Mouse (Mus musculus): ENCODE results near the gene Ndufs8. TPM values are rescaled to one million over a fixed set of nuclear protein-coding genes. Genes with fewer than 3 reads are reported as not detected.

Gene Ndufs8
- total RNA-seq, 1 experiment from 2014 or later: 35.3 TPM

- 0 out of 4 replicates have a peak, but pooled peaks of 1 of the 2 experiments have one; percentile 43 for ATAC-seq (replicated peaks in 1 of 2; ENCODE audit: insufficient read depth in 1 of 2, low FRiP score in 2 of 2, low TSS enrichment in 1 of 2, low read depth in 1 of 2, poor library complexity in 2 of 2, severe bottlenecking in 2 of 2)
Measured at GRCm38 (mm10) chr19:3890181-3890580, 22.4 kb downstream of the Ndufs8 start.

- ATAC-seq (replicated peaks in 1 of 2; ENCODE audit: insufficient read depth in 1 of 2, low FRiP score in 2 of 2, low TSS enrichment in 1 of 2, low read depth in 1 of 2, poor library complexity in 2 of 2, severe bottlenecking in 2 of 2): no peak
Measured at GRCm38 (mm10) chr19:3889096-3889495, 23.5 kb downstream of the Ndufs8 start.

- ATAC-seq (replicated peaks in 1 of 2; ENCODE audit: insufficient read depth in 1 of 2, low FRiP score in 2 of 2, low TSS enrichment in 1 of 2, low read depth in 1 of 2, poor library complexity in 2 of 2, severe bottlenecking in 2 of 2): no peak
Measured at GRCm38 (mm10) chr19:3884325-3884990, 28.1 kb downstream of the Ndufs8 start.

- peak in 1 of 2 experiments; percentile 16; a peak in 1 of 4 replicates for ATAC-seq (replicated peaks in 1 of 2; ENCODE audit: insufficient read depth in 1 of 2, low FRiP score in 2 of 2, low TSS enrichment in 1 of 2, low read depth in 1 of 2, poor library complexity in 2 of 2, severe bottlenecking in 2 of 2)
Measured at GRCm38 (mm10) chr19:3882214-3882613, 30.4 kb downstream of the Ndufs8 start.

- ATAC-seq (replicated peaks in 1 of 2; ENCODE audit: insufficient read depth in 1 of 2, low FRiP score in 2 of 2, low TSS enrichment in 1 of 2, low read depth in 1 of 2, poor library complexity in 2 of 2, severe bottlenecking in 2 of 2): peak in 1 of 2 experiments; percentile 39; a peak in 1 of 4 replicates
Measured at GRCm38 (mm10) chr19:3880054-3880848, 32.3 kb downstream of the Ndufs8 start.

- no peak for ATAC-seq (replicated peaks in 1 of 2; ENCODE audit: insufficient read depth in 1 of 2, low FRiP score in 2 of 2, low TSS enrichment in 1 of 2, low read depth in 1 of 2, poor library complexity in 2 of 2, severe bottlenecking in 2 of 2)
Measured at GRCm38 (mm10) chr19:3875045-3875444, 37.5 kb downstream of the Ndufs8 start.

- ATAC-seq (replicated peaks in 1 of 2; ENCODE audit: insufficient read depth in 1 of 2, low FRiP score in 2 of 2, low TSS enrichment in 1 of 2, low read depth in 1 of 2, poor library complexity in 2 of 2, severe bottlenecking in 2 of 2): no peak
Measured at GRCm38 (mm10) chr19:3872373-3872772, 40.2 kb downstream of the Ndufs8 start.

- no peak for ATAC-seq (replicated peaks in 1 of 2; ENCODE audit: insufficient read depth in 1 of 2, low FRiP score in 2 of 2, low TSS enrichment in 1 of 2, low read depth in 1 of 2, poor library complexity in 2 of 2, severe bottlenecking in 2 of 2)
Measured at GRCm38 (mm10) chr19:3871468-3871867, 41.1 kb downstream of the Ndufs8 start.

GRCm38 (mm10) chr19:3868290-3868689 is 44.3 kb downstream of the Ndufs8 start:
- ATAC-seq (replicated peaks in 1 of 2; ENCODE audit: insufficient read depth in 1 of 2, low FRiP score in 2 of 2, low TSS enrichment in 1 of 2, low read depth in 1 of 2, poor library complexity in 2 of 2, severe bottlenecking in 2 of 2): no peak

GRCm38 (mm10) chr19:3864960-3865359 is 47.6 kb downstream of the Ndufs8 start:
- no peak for ATAC-seq (replicated peaks in 1 of 2; ENCODE audit: insufficient read depth in 1 of 2, low FRiP score in 2 of 2, low TSS enrichment in 1 of 2, low read depth in 1 of 2, poor library complexity in 2 of 2, severe bottlenecking in 2 of 2)

GRCm38 (mm10) chr19:3862713-3863112 is 49.9 kb downstream of the Ndufs8 start:
- no peak for ATAC-seq (replicated peaks in 1 of 2; ENCODE audit: insufficient read depth in 1 of 2, low FRiP score in 2 of 2, low TSS enrichment in 1 of 2, low read depth in 1 of 2, poor library complexity in 2 of 2, severe bottlenecking in 2 of 2)

Other genes starting within 250 kb of the Ndufs8 start
- gene Lrp5, start 226.2 kb downstream of the Ndufs8 start, total RNA-seq (2017): 22.0 and 24.0 TPM in 2 replicates
- 4.6 and 6.1 TPM in 2 replicates for gene 1810055G02Rik, start 204.5 kb downstream of the Ndufs8 start, total RNA-seq (2017)
- gene Kmt5b, start 145.4 kb downstream of the Ndufs8 start, total RNA-seq (2017): 75.8 and 85.8 TPM in 2 replicates
- gene Chka, start 61.0 kb downstream of the Ndufs8 start, total RNA-seq (2017): 54.7 and 61.2 TPM in 2 replicates
- gene Tcirg1, start 5.6 kb downstream of the Ndufs8 start, total RNA-seq (2017): 110 and 122 TPM in 2 replicates
- gene Aldh3b1, start 17.0 kb upstream of the Ndufs8 start, total RNA-seq (2017): 6.6 and 12.6 TPM in 2 replicates
- gene Unc93b1, start 22.4 kb upstream of the Ndufs8 start, total RNA-seq (2017): 79.6 and 90.4 TPM in 2 replicates
- 0.31 TPM in 1 of 2 replicates, not detected in the other for gene Aldh3b3, start 45.9 kb upstream of the Ndufs8 start, total RNA-seq (2017)
- 0.56 TPM in 1 of 2 replicates, not detected in the other for gene Aldh3b2, start 59.6 kb upstream of the Ndufs8 start, total RNA-seq (2017)
- 6.8 and 8.4 TPM in 2 replicates for gene Acy3, start 73.8 kb upstream of the Ndufs8 start, total RNA-seq (2017)
- gene Tbx10, start 80.0 kb upstream of the Ndufs8 start, total RNA-seq (2017): not detected in 2 replicates
- gene Nudt8, start 87.8 kb upstream of the Ndufs8 start, total RNA-seq (2017): 4.5 and 13.5 TPM in 2 replicates
- 1.8 and 2.3 TPM in 2 replicates for gene Gm49405, start 87.9 kb upstream of the Ndufs8 start, total RNA-seq (2017)
- 1.5 and 1.9 TPM in 2 replicates for gene Doc2g, start 90.5 kb upstream of the Ndufs8 start, total RNA-seq (2017)
- 142 and 166 TPM in 2 replicates for gene Ndufv1, start 100.0 kb upstream of the Ndufs8 start, total RNA-seq (2017)
- 62.7 and 72.5 TPM in 2 replicates for gene Gstp1, start 125.2 kb upstream of the Ndufs8 start, total RNA-seq (2017)
- gene Gstp2, start 133.2 kb upstream of the Ndufs8 start, total RNA-seq (2017): not detected in 2 replicates
- gene Gstp3, start 146.8 kb upstream of the Ndufs8 start, total RNA-seq (2017): 1.4 and 13.2 TPM in 2 replicates
- gene Cabp2, start 168.8 kb upstream of the Ndufs8 start, total RNA-seq (2017): not detected in 2 replicates
- 13.3 and 18.8 TPM in 2 replicates for gene Cdk2ap2, start 184.4 kb upstream of the Ndufs8 start, total RNA-seq (2017)
- 20.0 and 22.4 TPM in 2 replicates for gene Pitpnm1, start 187.2 kb upstream of the Ndufs8 start, total RNA-seq (2017)
- gene Aip, start 213.1 kb upstream of the Ndufs8 start, total RNA-seq (2017): 60.3 and 78.0 TPM in 2 replicates
- gene Gpr152, start 227.0 kb upstream of the Ndufs8 start, total RNA-seq (2017): not detected in 2 replicates
- gene Cabp4, start 231.3 kb upstream of the Ndufs8 start, total RNA-seq (2017): not detected in 2 replicates
- gene Coro1b, start 235.8 kb upstream of the Ndufs8 start, total RNA-seq (2017): 66.9 and 109 TPM in 2 replicates
- 229 and 295 TPM in 2 replicates for gene Ptprcap, start 240.8 kb upstream of the Ndufs8 start, total RNA-seq (2017)

Measured in hematopoietic stem cell, adult 5-6 weeks (primary cell).